Mouse (Mus musculus) liver, adult 2 months (tissue): Measurements from ENCODE around the gene Kcnk2.

ENCODE experiments used
- CTCF ChIP-seq: fragments of 200-500 bp; IDR thresholded peaks from 2 replicates; pipeline ENCODE4 v1.5.1; 2011; ENCODE audit warnings: low read depth, low read length, control low read depth
- POLR2A ChIP-seq: fragments of 200-500 bp; IDR thresholded peaks from 2 replicates; pipeline ENCODE4 v1.6.1; 2011; ENCODE audit warnings: low read length, control low read depth; ENCODE audit not compliant: insufficient read depth; ENCODE audit errors: extremely low read depth

- TF ChIP-seq POLR2A (no peak), CTCF (no peak)
Observed at GRCm38 (mm10) chr1:189345166-189345565, 56.9 kb downstream of the Kcnk2 start.
